Mouse (Mus musculus) mature B cell (primary cell): Measurements from ENCODE around the gene Trp53rkb.
"Not testable (repeated sequence)": the region's sequence is repeated elsewhere in the genome, so short reads cannot be mapped to it uniquely, and the experiment has no call there.

Experiments used
- in situ Hi-C: fragments of 300-500 bp; cut with MboI; formaldehyde crosslinking; loops from 2 replicates; pipeline ENCODE4 v1.14.3; 2019

Trp53rkb gene

DNA sequence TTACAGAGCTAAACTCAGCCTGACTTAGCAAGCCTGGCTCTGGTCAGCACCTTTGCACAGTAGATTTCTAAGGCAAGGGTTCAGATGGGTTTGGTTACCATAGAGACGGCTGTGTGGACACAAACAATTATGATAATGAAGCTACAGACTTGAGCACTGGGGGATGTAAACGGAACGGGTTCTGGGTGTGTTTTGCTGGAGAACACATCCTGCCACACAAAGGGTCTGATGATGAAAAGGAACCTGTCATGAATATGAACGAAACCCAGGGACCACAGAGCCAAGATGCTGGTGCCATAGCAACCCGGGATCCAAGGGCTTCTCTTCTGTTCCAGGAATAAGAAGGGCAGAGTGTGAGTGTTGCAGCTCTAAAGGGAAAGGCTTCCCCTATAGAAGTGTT lies at the start of gene Trp53rkb:
TSS of gene Trp53rkb (plus strand) at position 177 of the 400 bp plus-strand sequence.
- in situ Hi-C loops = no loop called here

DNA sequence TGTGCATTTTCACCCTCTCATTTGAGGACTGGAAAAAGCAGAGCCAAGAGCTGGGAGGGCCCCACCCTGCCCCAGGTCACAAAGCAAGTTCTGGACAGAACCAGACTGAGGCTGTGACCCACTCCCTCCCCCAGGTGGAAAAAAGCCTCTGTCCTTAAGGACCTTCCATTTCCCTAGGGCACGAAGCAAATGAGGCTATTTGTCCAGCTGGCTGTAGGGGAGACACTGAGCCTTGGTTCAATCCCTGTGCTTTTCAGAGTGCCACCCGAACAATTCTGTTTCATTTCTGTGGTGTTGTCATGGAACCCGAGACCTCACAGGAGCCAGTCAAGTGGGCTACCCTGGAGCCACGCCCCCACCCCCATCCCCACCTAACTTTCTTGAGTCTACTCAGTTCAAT lies 48.8 kb upstream of the Trp53rkb start:
- in situ Hi-C loops = no loop called here

DNA sequence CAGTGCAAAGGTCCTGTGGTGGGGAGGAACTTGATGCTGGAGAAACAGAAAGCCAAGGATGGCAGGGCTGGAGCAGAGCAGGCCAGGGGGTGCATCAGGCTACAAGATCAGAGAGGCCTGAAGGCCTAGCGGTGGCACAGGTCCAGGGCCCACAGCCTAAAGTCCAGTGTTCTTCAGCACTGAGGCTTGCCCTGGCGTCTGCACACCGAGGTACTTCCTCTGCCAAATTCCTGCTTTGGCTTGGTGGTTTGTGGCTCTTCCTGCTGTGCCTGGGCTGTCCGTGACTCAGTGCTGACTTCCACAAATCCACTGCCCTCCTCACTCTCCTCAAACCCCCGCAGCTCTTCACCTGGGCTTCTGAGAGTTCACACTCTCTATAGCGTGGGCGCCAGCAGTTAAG lies 47.9 kb upstream of the Trp53rkb start:
- in situ Hi-C loops = no loop called here

DNA sequence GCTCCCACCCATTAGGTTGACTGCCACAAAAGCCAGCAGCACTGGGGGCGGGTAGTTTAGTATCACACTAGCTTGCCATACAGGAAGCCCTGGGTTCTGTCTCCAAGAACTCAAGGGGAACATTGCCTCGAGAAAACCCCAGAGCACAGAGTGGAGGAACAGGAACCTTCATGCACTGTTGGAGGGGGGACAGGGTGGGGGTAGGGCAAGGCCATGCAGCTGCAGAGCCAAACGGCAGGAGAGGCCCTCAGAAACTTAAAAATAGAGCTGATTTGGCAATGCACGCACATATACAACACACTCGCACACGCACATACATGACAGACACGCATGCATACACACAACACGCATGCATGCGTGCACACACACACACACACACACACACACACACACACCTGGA lies 46.5 kb upstream of the Trp53rkb start:
- in situ Hi-C loops = no loop called here

DNA sequence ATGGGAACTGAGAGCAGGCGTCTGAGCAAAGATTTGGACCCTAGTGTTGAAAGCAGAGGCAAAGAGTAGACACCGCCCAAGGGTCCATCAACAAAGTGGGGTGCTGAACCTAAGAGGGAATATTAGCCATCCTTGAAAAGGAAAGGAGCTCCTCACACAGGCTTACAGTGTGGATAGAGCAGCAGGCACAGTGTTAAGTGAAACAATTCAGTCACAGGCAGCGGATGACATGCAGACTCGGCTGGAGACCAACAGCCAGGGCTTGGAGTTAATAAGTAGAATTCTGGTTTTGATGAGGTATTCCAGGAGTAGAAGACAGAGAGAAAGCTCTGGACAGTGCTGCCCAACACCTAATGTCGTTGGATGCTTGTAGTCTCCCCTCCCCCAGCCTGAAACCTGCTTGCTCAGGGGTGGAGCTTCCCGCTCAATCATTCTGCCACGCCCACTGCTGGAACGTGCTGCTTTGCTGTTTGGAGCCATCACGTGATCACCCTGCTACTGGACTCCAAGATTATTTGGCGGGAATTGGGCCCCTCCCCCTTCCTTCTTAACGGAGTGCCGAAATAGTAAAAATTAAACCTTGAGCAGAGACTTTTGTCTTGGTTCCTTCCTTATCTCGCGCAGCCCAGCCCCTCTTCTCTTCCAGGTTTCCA lies 45.9 kb upstream of the Trp53rkb start:
- in situ Hi-C loops = not testable (repeated sequence)

DNA sequence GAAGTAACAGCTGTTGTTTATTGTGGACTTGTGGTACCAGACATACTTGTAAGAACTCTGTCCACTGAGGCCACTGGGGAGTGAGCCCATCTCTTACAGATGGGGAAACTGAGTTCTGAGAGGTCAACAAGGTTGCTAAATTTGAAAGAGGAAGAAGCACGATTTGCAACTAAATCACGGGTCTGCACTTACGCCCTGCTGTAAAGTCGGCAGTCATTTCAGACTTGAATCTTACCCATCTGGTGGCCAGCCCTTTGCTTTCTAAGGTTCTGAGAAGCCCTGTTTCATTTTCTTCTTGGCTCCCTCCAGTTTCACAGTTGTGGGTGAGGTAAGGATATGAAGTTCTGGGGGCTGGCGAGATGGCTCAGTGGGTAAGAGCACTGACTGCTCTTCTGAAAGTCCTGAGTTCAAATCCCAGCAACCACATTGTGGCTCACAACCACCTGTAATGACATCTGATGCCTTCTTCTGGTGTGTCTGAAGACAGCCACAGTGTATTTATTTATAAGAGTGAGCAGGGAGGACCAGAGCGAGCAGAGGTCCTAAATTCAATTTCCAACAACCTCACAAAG lies 41.6 kb upstream of the Trp53rkb start:
- in situ Hi-C loops = no loop called here

DNA sequence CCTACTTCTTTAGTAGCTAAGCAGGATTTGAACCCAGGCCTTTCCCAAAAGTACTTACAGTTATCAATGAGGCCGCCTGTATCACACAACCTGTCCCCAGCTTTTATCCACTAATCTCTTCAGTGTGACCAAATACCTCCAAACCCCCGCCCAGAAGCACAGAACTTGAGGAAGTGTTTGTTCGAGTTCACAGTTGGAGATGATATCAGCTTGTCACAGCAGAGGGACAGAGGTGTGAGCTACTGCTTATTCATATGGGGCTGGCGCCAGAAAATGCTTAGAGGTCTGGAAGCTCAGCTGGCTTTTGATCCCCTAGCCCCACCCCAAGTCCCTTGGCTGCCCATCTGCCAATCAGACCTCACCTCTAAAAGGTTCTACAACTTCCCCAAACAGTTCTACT lies 38.1 kb upstream of the Trp53rkb start:
- in situ Hi-C loops = no loop called here

DNA sequence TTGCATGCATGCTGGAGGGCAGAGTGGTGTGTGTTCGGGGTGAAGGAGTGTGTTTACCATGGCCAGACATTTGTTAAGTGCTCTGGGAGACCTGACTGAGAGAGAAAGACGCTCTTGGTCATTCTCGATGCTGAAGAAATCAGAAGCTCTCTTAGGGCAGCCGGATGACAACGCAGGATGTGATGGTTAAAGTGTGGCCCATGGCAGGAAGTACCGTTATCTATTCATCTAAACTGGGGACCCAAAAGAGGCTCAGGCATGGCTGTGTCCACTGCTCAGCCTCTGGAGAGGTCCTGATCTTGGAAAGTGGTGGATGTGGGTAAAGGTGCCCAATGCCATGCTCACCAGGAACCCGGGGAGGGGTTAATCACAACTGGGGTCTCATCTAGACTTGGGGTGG lies 37.6 kb upstream of the Trp53rkb start:
- in situ Hi-C loops = no loop called here

DNA sequence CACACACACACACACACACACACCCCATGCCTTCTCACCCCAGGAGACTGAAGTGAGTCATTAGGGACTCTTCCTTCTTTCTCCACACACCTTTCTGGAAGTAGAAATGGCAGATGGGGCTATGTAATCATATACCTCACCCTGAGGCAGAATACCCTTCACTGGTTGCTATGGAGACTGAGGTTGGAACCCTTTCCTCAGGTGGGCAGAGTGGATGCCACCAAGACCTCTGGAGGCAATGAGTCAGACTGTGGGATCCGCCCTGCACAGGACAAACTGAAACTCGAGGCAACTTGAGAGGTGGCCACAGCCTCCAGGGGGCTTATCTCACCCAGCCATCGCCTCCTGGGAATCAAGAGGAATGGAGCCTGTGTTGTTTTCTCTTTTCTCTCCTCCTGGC lies 34.4 kb upstream of the Trp53rkb start:
- in situ Hi-C loops = no loop called here

DNA sequence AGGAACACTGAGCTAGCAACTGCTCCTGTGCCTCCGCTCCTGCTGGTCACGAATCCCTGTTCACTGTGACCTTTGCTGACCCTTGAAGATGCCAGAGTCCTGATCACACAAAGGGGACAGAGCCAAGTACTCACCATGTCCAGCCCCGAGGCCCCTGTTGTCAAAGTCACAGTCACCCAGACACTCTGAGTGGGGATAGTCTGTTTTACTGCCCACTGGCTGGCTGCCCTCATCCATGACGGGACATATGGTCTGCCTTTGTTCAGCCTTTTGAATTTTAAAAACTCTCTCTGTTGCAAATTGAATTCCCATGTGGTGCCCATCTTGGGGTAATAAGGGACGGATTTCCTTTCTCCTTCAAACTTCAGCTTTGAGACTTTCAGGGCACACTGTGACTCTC lies 28.3 kb upstream of the Trp53rkb start:
- in situ Hi-C loops = no loop called here

DNA sequence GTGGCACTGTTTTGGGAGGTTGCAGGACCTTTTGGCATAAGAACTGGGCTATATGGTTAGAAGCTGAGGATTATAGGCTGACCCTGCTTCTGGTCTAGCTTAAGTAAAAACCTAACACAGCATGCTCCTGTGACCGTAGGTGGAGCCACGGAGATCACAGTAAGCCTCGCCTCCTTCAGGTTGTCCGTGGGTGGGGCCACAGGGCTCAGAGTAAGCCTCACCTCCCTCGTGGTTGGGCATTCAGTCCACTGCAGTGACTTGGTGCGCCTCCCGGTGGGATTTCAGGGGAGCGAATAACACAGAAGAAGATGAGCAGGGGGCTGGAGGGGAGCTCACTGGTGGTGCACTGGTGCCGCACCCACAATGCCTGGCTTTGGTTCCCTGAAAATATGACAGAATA lies 24.7 kb upstream of the Trp53rkb start:
- in situ Hi-C loops = no loop called here

DNA sequence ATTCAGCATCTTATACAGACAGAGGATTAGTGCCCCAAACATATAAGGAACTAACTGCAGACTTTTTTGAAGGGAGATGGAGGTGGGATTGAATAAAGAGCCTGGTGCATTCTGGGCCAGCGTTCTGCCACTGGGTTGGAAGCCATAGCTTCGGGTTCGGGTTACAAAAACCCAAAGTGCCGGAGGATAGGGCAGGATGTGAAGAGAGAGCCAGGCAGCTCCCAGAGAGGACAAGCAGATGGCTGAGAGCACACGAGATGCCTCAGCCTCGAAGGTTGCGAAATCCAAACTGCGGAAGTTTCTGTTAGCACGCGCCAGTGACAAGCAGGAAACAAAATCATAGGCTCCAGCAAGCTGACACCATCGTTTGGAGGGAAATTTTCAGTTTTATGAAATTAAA lies 20.9 kb upstream of the Trp53rkb start:
- in situ Hi-C loops = no loop called here

DNA sequence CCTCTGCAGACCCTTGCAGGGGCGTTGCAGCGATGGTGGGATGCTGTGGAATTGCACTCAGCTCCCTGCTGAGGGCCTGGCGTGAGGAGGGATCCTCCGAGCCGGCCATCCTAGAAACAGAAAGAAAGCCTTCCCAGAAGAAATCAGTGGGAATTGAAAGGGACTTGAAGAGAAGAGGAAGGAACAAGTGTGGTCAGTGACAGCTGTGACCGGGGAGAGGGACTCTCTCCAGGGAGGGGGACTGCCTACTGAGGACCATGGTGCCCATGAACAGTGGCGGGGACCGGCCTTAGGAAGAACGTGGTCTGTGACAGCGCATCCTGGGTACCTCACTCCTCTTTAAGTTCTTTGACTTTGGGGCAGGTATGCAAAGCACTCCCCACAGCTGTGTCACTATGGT lies 18.7 kb upstream of the Trp53rkb start:
- in situ Hi-C loops = no loop called here

DNA sequence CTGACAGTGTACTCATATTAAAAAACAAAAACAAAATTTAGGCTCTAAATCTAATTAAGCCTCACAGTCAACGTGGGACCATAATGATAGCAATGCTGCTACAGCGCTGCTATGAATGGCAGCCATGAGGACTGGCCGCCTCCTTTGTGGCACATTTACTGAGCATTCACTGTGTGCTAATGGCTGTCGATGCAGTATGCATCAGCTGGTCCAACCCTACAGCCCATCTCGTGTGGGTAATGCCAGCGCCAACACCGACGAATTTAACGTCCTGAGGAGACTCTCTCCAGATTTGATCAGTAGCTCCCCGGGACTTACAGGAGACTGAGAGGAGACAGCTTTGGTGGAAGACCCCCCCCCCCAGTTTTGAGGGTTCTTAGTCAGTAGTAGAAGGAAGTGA lies 18.1 kb upstream of the Trp53rkb start:
- in situ Hi-C loops = no loop called here

DNA sequence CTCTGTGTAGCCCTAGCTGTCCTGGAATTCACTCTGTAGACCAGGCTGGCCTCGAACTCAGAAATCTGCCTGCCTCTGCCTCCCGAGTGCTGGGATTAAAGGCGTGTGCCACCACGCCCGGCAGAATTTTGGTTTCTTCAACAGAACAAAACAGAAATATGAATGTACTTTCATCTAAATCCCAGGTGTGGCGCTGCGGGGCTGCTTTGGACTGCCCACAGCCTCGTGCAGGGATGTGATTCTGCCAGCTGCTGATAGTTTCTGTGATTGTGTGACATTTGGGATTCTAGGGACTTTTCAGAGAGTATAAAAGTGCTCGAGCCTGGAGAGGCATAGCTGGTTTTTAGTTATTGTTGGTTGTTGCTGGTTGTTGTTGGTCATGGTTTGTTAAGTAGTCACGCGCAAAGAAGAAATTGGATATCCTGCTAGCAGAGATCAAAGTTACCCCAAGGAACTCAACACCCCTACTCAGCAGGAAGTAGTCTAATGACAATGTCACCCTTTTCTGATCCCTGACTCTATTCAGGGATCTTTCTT lies 16.9 kb upstream of the Trp53rkb start:
- in situ Hi-C loops = loop anchor here (5.0 kb wide), 1 partner anchor 183 kb away; no protein-coding TSS in a partner anchor

DNA sequence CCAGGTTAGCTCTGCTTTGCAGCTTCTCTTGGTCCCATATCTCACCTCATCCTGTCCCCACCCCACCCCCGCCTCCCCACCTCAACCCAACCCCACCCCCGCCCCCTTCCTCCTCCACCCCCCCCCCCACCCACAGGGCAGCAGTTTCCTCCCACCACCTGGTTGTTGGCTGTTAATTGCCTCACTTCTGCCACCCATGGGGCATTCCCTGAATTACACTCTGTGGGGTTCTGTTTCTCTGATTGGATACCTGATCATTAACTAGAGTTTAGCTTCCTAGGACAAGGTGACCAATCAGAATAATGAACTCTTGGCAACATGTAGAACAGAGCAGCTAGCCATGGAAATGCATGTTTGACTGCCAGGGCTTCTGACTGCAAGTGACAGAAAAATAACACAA lies 16.1 kb upstream of the Trp53rkb start:
- in situ Hi-C loops = loop anchor here (5.0 kb wide), 1 partner anchor 184 kb away; no protein-coding TSS in a partner anchor

DNA sequence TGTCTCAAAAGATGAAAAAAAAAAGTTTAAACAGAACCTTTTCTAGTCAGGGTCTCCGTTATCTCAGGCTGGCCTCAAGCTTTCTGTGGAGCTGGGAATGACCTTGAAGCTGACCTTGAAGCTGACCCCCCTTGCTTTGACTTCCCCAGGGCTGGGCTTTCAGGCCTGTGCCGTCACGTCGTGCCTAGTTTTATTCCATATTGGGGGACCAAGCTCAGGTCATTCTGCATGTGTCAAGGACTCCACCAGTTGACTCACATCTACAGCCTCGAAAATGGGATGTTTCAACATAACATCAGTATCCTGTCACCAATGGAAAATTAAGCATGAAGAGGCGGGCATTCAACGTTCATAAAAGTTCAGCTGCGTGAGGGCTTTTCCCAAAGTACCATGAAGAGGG lies 12.4 kb upstream of the Trp53rkb start:
- in situ Hi-C loops = loop anchor here (5.0 kb wide), 1 partner anchor 188 kb away; no protein-coding TSS in a partner anchor

DNA sequence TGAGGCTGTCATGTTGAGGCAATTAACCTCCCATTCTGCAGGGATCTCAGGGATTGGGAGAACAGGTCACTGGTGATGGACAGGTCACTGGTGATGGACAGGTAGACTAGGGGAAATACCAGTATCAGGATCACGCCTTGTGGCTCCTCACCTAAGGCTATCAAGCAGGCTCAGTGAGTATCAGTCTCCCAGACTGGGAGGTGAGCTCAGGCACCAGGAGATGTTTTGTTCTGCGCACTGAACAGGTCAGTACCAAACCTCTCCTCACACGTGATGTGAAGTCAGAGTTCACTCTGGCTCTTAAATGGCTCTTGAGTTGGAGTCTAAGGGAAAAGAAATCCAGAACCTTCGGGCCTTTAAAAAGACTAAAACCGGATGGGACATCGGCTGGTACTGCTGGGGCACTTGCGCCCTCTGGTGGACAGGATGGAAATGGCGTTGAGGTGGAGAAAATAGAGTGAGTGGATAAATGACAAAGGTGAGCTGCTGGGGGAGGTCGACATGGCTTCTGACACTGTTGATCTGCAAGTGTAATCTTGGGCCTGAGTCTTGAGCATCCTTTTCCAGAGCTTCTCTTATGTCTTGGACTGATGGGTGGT lies 11.3 kb upstream of the Trp53rkb start:
- in situ Hi-C loops = no loop called here

DNA sequence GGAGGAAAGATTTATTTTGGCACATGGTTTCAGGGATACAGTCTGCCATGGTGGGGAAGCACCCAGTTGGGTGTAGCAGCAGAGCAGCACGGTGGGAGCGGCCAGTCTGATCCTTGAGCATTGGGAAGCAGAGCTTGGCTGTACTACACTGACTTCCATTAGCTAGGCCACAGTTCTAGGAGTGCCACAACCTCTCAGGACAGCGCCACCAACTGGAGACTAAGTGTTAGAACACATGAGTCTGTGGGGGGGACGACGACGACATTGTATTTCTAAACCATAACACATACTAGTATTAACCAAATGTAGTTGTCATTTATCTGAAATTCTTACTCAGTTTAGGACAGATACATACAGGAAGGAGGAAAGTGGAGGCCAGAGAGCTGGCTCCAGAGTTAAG lies 8.0 kb upstream of the Trp53rkb start:
- in situ Hi-C loops = no loop called here

DNA sequence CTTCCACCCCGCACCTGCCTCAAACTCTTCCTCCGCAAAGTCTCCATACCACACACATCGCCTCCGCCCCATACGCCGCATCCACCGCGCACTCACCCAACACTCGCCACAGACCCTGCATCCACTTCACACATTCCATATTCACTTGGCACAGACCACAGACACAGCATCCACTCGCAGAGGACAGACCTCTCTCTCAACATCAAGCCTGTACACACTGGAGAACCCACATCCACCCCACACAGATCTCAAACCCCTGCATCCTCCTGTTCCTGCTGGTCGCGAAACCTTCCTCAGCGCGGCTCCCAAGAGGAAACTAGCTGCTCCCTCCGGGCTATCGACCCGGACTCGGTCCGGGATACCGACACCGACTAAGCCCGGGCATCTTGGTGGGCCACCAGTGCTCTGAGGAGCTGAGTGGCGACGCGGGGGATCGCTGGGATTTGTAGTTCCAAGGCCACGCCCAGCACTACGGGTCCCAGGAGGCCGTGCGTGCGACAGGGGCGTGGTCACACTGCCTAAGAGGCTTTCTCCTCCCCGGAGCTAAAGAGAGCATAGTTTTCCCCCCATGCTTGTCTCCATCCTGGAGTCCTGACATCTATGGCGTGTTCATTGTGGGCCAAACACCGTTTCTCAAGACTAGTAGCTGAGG lies 5.9 kb upstream of the Trp53rkb start:
- in situ Hi-C loops = no loop called here

DNA sequence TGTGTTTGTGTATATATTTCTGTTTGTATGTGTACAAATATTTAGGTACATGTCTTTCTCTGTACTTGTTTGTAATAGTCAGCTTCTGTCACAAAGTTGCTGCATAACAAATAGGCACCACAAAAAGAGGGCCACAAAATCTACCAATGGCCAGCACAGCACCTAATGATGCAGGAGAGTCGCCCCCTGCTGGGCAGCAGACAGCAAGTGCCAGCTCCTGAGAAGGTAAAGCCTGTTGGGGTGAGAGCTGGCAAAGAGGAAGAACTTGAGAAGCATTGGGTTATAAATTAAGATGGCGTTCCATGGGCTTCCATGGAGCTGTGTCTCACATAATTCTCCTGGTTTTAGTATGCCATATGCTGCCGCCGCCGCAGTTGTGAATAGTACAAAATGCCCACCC lies 593 bp upstream of the Trp53rkb start:
- in situ Hi-C loops = no loop called here

DNA sequence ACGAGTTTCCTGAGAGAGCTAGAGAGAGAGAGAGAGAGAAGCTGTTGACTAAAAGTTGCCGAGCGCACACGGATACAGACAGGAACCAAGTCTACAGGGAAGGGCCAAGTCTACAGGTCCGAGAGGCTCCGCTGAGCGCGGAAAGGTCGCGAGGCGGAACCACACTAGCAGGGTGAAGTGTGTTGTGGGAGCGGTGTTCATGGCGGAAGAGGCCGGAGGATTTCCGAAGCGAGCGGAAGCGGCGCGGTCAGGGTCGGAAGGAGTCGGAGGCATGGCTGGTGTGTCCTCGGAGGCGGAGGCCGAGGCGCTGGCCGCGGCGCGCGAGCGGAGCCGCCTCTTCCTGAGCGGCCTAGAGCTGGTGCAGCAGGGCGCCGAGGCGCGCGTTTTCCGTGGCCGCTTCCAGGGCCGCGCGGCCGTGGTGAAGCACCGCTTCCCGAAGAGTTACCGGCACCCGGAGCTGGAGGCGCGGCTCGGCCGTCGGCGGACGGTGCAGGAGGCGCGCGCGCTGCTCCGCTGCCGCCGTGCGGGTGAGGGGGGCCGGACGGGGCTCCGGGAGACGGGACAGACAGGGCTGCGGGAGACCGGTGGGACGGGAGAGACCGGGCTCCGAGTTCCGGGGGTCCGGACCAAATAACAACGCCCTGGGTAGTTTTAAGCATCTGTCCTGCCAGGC lies 1.3 kb downstream of the Trp53rkb start:
- in situ Hi-C loops = not testable (repeated sequence)
